Mouse (Mus musculus) small intestine, adult 2 months (tissue): Measurements from ENCODE around the gene Cfap44. TPM values are rescaled to one million over a fixed set of nuclear protein-coding genes. Genes with fewer than 3 reads are reported as not detected.

Source experiments
- H3K27ac ChIP-seq: fragments of 200-500 bp; 2 replicates; pipeline ENCODE4 v1.5.1; 2012; ENCODE audit warnings: low read depth, low read length, control low read depth, inconsistent platforms; ENCODE audit not compliant: insufficient read depth
- H3K27me3 ChIP-seq: fragments of 200-500 bp; 2 replicates; pipeline ENCODE4 v1.6.1; 2012; ENCODE audit warnings: mild to moderate bottlenecking, moderate library complexity, low read length, inconsistent platforms; ENCODE audit not compliant: control insufficient read depth, insufficient read depth
- H3K36me3 ChIP-seq: fragments of 200-500 bp; 2 replicates; pipeline ENCODE4 v1.6.1; 2012; ENCODE audit warnings: mild to moderate bottlenecking, low read length, control low read depth, inconsistent platforms; ENCODE audit not compliant: control insufficient read depth, insufficient read depth
- H3K4me1 ChIP-seq: fragments of 200-500 bp; 2 replicates; pipeline ENCODE4 v1.6.1; 2012; ENCODE audit warnings: low read length, inconsistent platforms, mixed read lengths; ENCODE audit not compliant: control insufficient read depth, insufficient read depth, insufficient read length
- H3K4me3 ChIP-seq: fragments of 200-500 bp; 2 replicates; pipeline ENCODE4 v1.5.1; 2012; ENCODE audit warnings: low read depth, mild to moderate bottlenecking, control low read depth, inconsistent platforms, low read length, moderate library complexity
- CTCF ChIP-seq: fragments of 200-500 bp; IDR thresholded peaks from 2 replicates; pipeline ENCODE4 v1.5.1; 2012; ENCODE audit warnings: low read depth, mild to moderate bottlenecking, control low read depth, inconsistent platforms, low read length, moderate library complexity, mixed read lengths; ENCODE audit not compliant: insufficient replicate concordance, insufficient read length; ENCODE audit errors: extremely low read depth
- POLR2A ChIP-seq: fragments of 200-500 bp; IDR thresholded peaks from 2 replicates; pipeline ENCODE4 v1.6.1; 2012; ENCODE audit warnings: low read depth, mild to moderate bottlenecking, control low read depth, inconsistent platforms, low read length, moderate library complexity
- WGBS: fragments of 180-500 bp; shearing (Covaris S2); methylation state at CpG from one replicate; pipeline ENCODE4 v1.1.7; 2018; 5-methylcytosine and 5-hydroxymethylcytosine counted together
- polyA plus RNA-seq: library from polyadenylated mRNA; depleted of rRNA; stranded (reverse); fragments of >200 nt; gene quantifications from 2 replicates; pipeline ENCODE4 v1.2.3, GENCODE M21; 2012

The Cfap44 gene
- polyA plus RNA-seq, 1 experiment: not detected

DNA sequence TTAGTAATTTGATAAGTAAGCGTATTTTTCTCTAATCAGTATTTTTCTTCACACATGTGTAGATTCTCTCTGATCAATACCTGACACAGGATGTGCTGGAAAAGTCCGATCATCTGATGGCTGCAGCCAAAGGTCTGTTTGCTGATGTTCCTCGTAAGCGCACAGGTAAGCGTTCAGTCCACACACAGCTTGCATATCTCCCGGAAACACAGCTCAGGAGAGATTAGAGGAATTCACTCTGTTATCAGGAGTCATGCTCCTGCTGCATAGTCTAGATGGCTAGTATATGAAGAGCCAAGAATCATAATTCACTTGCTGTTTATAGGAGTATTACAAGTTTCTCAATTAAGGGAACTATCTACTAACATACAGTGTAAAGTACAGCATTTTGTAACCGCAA is 29.1 kb upstream of the Cfap44 start:
- H3K4me1 ChIP-seq: no peaks in the 10 kb centered on the region
- H3K27ac ChIP-seq: no peak overlapping the region
- no peaks in the 10 kb centered on the region for H3K27me3 ChIP-seq
- WGBS: 82% methylated on average over 7 of the region's 7 CpGs
- H3K4me3 ChIP-seq: no peak overlapping the region
- H3K36me3 ChIP-seq: peaks cover 11% of the 10 kb centered on the region
- no peak for TF ChIP-seq CTCF
- no peak for TF ChIP-seq POLR2A

DNA sequence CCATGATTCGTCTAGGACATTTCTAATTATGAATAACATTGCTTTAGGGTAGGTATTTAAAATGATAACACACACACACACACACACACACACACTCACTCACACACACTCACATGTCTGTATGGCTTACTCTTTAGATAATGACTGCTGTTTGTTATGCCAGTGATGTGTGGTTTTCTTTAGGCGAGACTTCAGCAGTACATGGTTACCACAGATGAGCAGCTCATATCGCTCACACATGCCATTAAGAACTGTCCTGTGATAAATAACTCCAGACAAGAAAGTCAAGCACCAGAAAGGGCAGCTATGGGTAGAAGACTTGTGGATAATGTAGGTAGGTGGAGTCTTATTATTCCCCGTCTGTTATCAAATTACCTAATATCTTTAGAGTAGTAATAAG is 19.1 kb upstream of the Cfap44 start:
- H3K27ac ChIP-seq: no peak overlapping the region
- TF ChIP-seq CTCF: no peak
- no peak for TF ChIP-seq POLR2A
- H3K27me3 ChIP-seq: no peaks in the 10 kb centered on the region
- WGBS: 90% methylated on average over 4 of the region's 4 CpGs
- no peak overlapping the region for H3K4me3 ChIP-seq
- H3K4me1 ChIP-seq: no peaks in the 10 kb centered on the region
- peaks cover 26% of the 10 kb centered on the region for H3K36me3 ChIP-seq

DNA sequence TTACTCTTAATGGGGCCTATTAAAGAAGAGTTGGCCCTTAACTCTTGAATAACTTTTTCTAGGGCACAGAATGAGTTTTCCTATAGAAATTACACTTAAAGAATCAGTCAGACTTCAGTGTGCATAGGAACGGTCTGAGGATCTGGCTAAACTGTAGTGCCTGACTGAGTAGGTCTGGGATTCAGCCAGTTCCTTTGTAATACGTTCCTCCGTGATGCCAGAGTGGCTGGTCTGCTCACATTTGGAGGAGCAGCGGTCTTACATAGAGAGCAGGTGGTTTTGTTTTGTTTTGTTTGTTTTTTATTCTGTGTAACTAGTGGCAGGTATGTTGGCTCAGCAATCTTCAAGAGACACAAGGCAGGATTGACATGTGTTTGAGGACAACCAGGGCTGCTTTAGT is 14.6 kb upstream of the Cfap44 start:
- H3K27me3 ChIP-seq: no peaks in the 10 kb centered on the region
- no peak overlapping the region for H3K4me3 ChIP-seq
- H3K27ac ChIP-seq: no peak overlapping the region
- TF ChIP-seq CTCF (no peak), POLR2A (no peak)
- no peaks in the 10 kb centered on the region for H3K4me1 ChIP-seq
- peaks cover 15% of the 10 kb centered on the region for H3K36me3 ChIP-seq
- 86% methylated on average over 4 of the region's 4 CpGs for WGBS

DNA sequence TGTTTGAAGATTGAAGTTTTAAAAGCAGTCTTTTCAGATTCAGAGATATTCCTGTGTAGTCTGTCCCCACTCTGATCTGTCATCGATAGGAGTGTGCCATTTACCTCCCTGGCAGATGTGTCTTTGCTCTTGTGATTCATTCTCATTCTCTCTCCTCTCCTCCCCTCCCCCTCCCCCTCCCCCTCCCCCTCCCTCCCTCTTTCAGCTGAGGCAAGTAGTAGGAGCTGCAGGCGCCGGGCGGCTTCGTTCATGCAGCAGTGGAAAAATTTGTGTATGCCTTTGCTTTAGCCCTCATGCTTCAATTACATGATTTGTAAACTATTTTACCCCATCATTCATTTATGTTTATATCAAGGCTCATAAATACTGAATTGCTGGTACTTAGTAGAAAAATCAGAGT is 13.0 kb upstream of the Cfap44 start:
- 81% methylated on average over 3 of the region's 5 CpGs for WGBS

DNA sequence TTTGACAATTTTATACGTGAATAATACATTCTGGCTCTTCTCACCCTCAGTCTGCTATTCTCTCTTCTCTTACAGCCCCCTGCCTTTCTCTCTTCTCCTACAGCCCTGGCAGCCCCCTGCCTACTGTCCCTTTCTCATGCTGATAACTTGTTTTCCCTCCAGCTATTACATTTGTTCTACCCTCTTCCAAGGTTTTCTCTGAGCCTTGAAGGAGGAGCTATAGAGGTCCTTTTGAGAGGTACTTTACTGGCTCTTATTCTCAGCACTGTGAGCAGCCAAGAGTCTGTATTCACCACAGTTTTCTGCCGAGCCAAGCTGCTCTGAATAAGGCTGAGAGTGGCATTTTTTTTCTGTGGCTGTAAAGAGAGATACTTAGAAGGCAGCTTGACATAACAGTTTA is 11.0 kb upstream of the Cfap44 start:
- peaks cover 10% of the 10 kb centered on the region for H3K36me3 ChIP-seq
- H3K27me3 ChIP-seq: no peaks in the 10 kb centered on the region
- TF ChIP-seq CTCF: no peak
- no peak for TF ChIP-seq POLR2A
- H3K27ac ChIP-seq: no peak overlapping the region
- H3K4me3 ChIP-seq: no peak overlapping the region
- WGBS: 76% methylated on average over 2 of the region's 2 CpGs
- no peaks in the 10 kb centered on the region for H3K4me1 ChIP-seq

More for the DNA sequence above, 13.0 kb upstream of the Cfap44 start:
- Histone ChIP-seq H3K27ac (no peak overlapping the region), H3K4me3 (no peak overlapping the region), H3K36me3 (peaks cover 14% of the 10 kb centered on the region), H3K27me3 (no peaks in the 10 kb centered on the region), H3K4me1 (no peaks in the 10 kb centered on the region)
- TF ChIP-seq POLR2A: no peak
- TF ChIP-seq CTCF: no peak

DNA sequence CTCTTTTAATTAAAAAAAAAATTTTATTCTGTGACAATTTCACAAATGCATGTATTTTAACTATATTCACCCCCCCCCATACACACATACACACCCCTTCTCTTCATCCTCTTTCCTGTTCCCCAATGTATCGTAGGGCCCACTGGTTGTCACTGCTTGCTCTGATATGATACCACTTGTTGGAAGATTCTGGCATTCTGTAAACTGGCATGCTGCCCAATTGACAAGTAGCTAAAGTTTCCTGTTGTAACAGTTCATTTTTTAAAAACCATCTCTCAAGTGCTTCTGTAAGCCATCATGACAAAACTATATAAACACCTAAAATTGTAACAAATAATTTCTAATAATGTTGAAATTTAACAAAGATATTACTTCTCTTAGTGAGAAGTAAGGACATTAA is 10.3 kb upstream of the Cfap44 start:
- Histone ChIP-seq H3K4me3 (no peak overlapping the region), H3K4me1 (no peaks in the 10 kb centered on the region), H3K36me3 (peaks cover 6% of the 10 kb centered on the region), H3K27me3 (no peaks in the 10 kb centered on the region), H3K27ac (no peak overlapping the region)
- no peak for TF ChIP-seq POLR2A
- TF ChIP-seq CTCF: no peak
- 79% methylated on average over 1 of the region's 1 CpGs for WGBS

DNA sequence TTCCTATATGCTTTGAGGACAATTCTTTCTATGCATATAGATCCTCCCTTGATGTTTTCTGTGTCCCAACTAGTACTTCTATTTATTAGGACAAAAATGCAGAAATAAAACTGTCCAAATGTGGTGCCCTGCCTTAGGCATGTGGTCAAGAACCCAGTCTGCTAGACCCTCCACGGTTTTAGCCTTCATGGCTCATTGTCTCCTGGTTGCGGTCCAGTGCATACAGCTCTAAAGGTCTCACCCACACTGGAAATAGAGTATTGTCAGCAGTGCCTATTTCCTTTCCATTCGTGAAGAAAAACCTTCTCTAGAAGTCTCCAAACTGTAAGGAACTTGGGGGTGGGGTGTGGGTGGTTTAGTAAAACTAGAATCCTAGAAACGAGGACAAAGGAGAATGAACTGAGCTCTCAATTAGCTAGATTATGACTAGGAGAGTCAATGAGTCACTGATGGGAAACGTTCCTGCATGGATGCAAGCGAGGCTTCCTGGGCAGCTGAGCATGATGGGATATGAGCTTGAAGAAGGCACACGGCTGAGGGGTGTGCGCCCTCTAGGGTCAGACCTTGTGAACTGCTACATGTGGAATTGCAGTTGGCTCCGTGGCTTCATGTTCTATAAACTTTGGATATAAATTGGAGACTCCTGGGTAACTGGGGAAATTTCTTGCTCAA is 2.6 kb upstream of the Cfap44 start:
- peak; percentile 77; the same call in 1 of the 2 replicates for TF ChIP-seq CTCF
- TF ChIP-seq POLR2A: no peak
- Histone ChIP-seq H3K27me3 (no peaks in the 10 kb centered on the region), H3K4me1 (no peaks in the 10 kb centered on the region; the same call in 1 of the 2 replicates), H3K36me3 (0 out of 2 replicates have a peak, but pooled peaks cover 3% of the 10 kb centered on the region), H3K27ac (no peak overlapping the region), H3K4me3 (no peak overlapping the region)
- 33% methylated on average over 9 of the region's 9 CpGs for WGBS

DNA sequence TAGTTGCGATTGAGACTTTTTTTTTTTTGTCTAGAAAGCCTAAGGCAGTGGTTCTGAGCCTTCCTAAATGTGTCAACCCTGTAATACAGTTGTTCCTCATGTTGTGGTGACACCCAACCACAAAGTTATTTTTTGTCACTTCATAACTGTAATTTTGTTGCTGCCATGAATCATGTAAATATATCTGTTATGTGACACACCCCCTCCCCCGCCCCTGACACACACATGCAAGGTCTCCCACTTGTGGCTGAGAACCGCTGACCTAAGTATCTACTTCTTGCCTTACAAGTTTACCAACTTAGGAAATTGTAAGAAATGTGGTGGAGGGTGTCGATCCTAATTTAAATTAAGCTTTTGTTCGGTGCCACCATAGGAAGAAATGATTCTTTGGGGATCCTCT is 10.3 kb downstream of the Cfap44 start:
- Histone ChIP-seq H3K36me3 (no peaks in the 10 kb centered on the region), H3K4me3 (no peak overlapping the region), H3K4me1 (no peaks in the 10 kb centered on the region), H3K27ac (no peak overlapping the region), H3K27me3 (no peaks in the 10 kb centered on the region)
- TF ChIP-seq POLR2A (no peak), CTCF (no peak)
- WGBS: 93% methylated on average over 5 of the region's 5 CpGs
